Mouse (Mus musculus): ENCODE results near the gene Fdx1l.

GRCm38 (mm10) chr9:21037481-21037891 lies 35.9 kb downstream of the Fdx1l start:
- TF ChIP-seq CTCF (IDR thresholded peaks at IDR 0.05; ENCODE audit: borderline replicate concordance, insufficient read depth, low read depth, low read length), result no peak
- no peak for TF ChIP-seq POLR2A (IDR thresholded peaks at IDR 0.05; ENCODE audit: borderline replicate concordance, insufficient read depth, low read length)
